Mouse (Mus musculus) Muller cell, postnatal 12 days (primary cell): ENCODE results near the gene Ptprd.
"Not testable (repeated sequence)": the region's sequence is repeated elsewhere in the genome, so short reads cannot be mapped to it uniquely, and the experiment has no call there.

Source experiments
- DNase-seq: peaks from one replicate; pipeline ENCODE4 v3.0.0-alpha.2; 2015; ENCODE audit errors: inconsistent ontology term

Ptprd gene

GRCm38 (mm10) chr4:76449466-76450350 is 1762.1 kb downstream of the Ptprd start:
- DNase-seq, result peak; percentile 78

- peak; percentile 63 for DNase-seq
These were observed 1762.9 kb downstream of the Ptprd start for GRCm38 (mm10) chr4:76448678-76449465.

GRCm38 (mm10) chr4:76447396-76447795 is 1764.4 kb downstream of the Ptprd start:
- DNase-seq, result peak; percentile 64

- DNase-seq, result no peak
These were observed 1767.0 kb downstream of the Ptprd start for GRCm38 (mm10) chr4:76444778-76445177.

GRCm38 (mm10) chr4:76443553-76443952 is 1768.2 kb downstream of the Ptprd start:
- DNase-seq, result no peak

GRCm38 (mm10) chr4:76440791-76441364 is 1770.9 kb downstream of the Ptprd start:
- DNase-seq, result peak; percentile 51

- peak; percentile 54 for DNase-seq
These were observed 1773.2 kb downstream of the Ptprd start for GRCm38 (mm10) chr4:76438496-76439079.

GRCm38 (mm10) chr4:76438068-76438467 is 1773.7 kb downstream of the Ptprd start:
- DNase-seq, result peak; percentile 64

GRCm38 (mm10) chr4:76435920-76436319 is 1775.8 kb downstream of the Ptprd start:
- no peak for DNase-seq

- no peak for DNase-seq
These were observed 1782.0 kb downstream of the Ptprd start for GRCm38 (mm10) chr4:76429769-76430168.

GRCm38 (mm10) chr4:76427036-76427435 is 1784.7 kb downstream of the Ptprd start:
- DNase-seq, result not testable (repeated sequence)

GRCm38 (mm10) chr4:76425230-76425575 is 1786.6 kb downstream of the Ptprd start:
- no peak for DNase-seq

GRCm38 (mm10) chr4:76424324-76425229 is 1787.2 kb downstream of the Ptprd start:
- peak; percentile 88 for DNase-seq

- no peak for DNase-seq
These were observed 1789.6 kb downstream of the Ptprd start for GRCm38 (mm10) chr4:76422113-76422512.

GRCm38 (mm10) chr4:76419641-76420040 is 1792.1 kb downstream of the Ptprd start:
- no peak for DNase-seq

GRCm38 (mm10) chr4:76417676-76418075 is 1794.1 kb downstream of the Ptprd start:
- no peak for DNase-seq

- DNase-seq, result no peak
These were observed 1796.1 kb downstream of the Ptprd start for GRCm38 (mm10) chr4:76415624-76416023.

- no peak for DNase-seq
These were observed 1797.2 kb downstream of the Ptprd start for GRCm38 (mm10) chr4:76414591-76414990.

- DNase-seq, result no peak
These were observed 1801.7 kb downstream of the Ptprd start for GRCm38 (mm10) chr4:76410053-76410452.

GRCm38 (mm10) chr4:76409159-76409558 is 1802.6 kb downstream of the Ptprd start:
- no peak for DNase-seq
